Mouse (Mus musculus) forebrain, embryonic 12.5 days (tissue): ENCODE results near the gene Mmadhc. TPM values are rescaled to one million over a fixed set of nuclear protein-coding genes. Genes with fewer than 3 reads are reported as not detected.

Source experiments
- ATAC-seq: fragments of 200-750 bp; cut with Nextera tagmentation; 2 replicates; pipeline ENCODE4 v1.8.0; 2017; ENCODE audit warnings: moderate TSS enrichment; ENCODE audit not compliant: low FRiP score
- H3K27ac ChIP-seq: fragments of 300-500 bp; sonication (generic); 2 replicates; pipeline ENCODE4 v1.5.1; 2016; ENCODE audit warnings: mild to moderate bottlenecking
- H3K27me3 ChIP-seq: fragments of 300-500 bp; sonication (generic); 2 replicates; pipeline ENCODE4 v1.6.1; 2016; ENCODE audit warnings: mild to moderate bottlenecking
- H3K36me3 ChIP-seq: fragments of 300-500 bp; sonication (generic); replicated peaks from 2 replicates; pipeline ENCODE4 v1.6.1; 2016; ENCODE audit warnings: mild to moderate bottlenecking
- H3K4me1 ChIP-seq: fragments of 300-500 bp; sonication (generic); 2 replicates; pipeline ENCODE4 v1.6.1; 2016
- H3K4me2 ChIP-seq: fragments of 300-500 bp; sonication (generic); 2 replicates; pipeline ENCODE4 v1.6.1; 2016; ENCODE audit warnings: mild to moderate bottlenecking, moderate library complexity
- H3K4me3 ChIP-seq: fragments of 300-500 bp; sonication (generic); replicated peaks from 2 replicates; pipeline ENCODE4 v1.5.1; 2016; ENCODE audit warnings: mild to moderate bottlenecking
- H3K9ac ChIP-seq: fragments of 300-500 bp; sonication (generic); 2 replicates; pipeline ENCODE4 v1.6.1; 2016; ENCODE audit warnings: mild to moderate bottlenecking
- H3K9me3 ChIP-seq: fragments of 300-500 bp; sonication (generic); 2 replicates; pipeline ENCODE4 v1.6.1; 2016
- WGBS: fragments of 180-500 bp; shearing (Covaris S2); methylation state at CpG from one replicate; pipeline ENCODE4 v1.1.7; 2016; 5-methylcytosine and 5-hydroxymethylcytosine counted together
- polyA plus RNA-seq: library from polyadenylated mRNA; unstranded; fragments of >200 nt; fragmentation: Nextera tagmentation; extraction: Ambion mirVana; gene quantifications from 2 replicates; pipeline ENCODE4 v1.2.1, GENCODE M21; 2016

The Mmadhc gene
- polyA plus RNA-seq: 145 and 152 TPM in 2 replicates

GRCm38 (mm10) chr2:50296109-50296986 lies at the start of gene Mmadhc:
Gene Mmadhc, minus strand, starts transcription at chr2:50296801.
- Histone ChIP-seq H3K27ac (peak within 1 kb of the TSS; percentile 85), H3K4me1 (peaks cover 18% of the 10 kb centered on the region), H3K4me3 (peak within 1 kb of the TSS; percentile 89), H3K36me3 (peaks cover under 1% of the 10 kb centered on the region; the same call in 1 of the 2 replicates), H3K9me3 (no peaks in the 10 kb centered on the region), H3K27me3 (no peaks in the 10 kb centered on the region), H3K9ac (peak within 1 kb of the TSS; percentile 82), H3K4me2 (peak within 1 kb of the TSS; percentile 72)
- peak; percentile 97 for ATAC-seq
- under 1% methylated on average over 57 of the region's 58 CpGs for WGBS

GRCm38 (mm10) chr2:50343598-50343997 lies 47.0 kb upstream of the Mmadhc start:
- no peaks in the 10 kb centered on the region for H3K36me3 ChIP-seq
- H3K4me2 ChIP-seq: no peak overlapping the region
- ATAC-seq: no peak
- H3K9ac ChIP-seq: no peak overlapping the region
- no peak overlapping the region for H3K4me3 ChIP-seq
- H3K27ac ChIP-seq: no peak overlapping the region
- no peaks in the 10 kb centered on the region for H3K27me3 ChIP-seq
- no peaks in the 10 kb centered on the region for H3K4me1 ChIP-seq
- H3K9me3 ChIP-seq: no peaks in the 10 kb centered on the region
- 87% methylated on average over 8 of the region's 8 CpGs for WGBS

DNA sequence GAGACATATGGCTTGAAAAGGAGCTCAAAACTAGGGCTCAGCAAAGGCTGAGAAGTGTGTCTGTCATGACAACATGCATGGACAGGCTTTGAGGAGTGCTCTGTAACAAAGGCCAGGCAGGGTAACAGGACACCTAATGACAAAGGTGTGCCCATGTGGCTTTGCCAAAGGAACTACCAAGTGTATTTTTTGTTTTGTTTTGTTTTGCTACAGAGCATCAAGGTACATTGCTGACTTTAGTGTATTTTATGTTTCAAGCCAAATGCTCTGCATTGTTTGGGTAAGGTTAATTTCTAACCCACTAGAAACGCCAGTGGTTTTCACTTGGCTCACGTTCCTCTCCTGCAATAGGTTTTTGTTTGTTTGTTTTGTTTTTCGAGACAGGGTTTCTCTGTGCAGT lies 42.5 kb upstream of the Mmadhc start:
- no peak for ATAC-seq
- H3K27me3 ChIP-seq: no peaks in the 10 kb centered on the region
- 83% methylated on average over 3 of the region's 3 CpGs for WGBS
- no peaks in the 10 kb centered on the region for H3K9me3 ChIP-seq
- no peaks in the 10 kb centered on the region for H3K36me3 ChIP-seq
- no peak overlapping the region for H3K27ac ChIP-seq
- no peaks in the 10 kb centered on the region for H3K4me1 ChIP-seq
- H3K4me3 ChIP-seq: no peak overlapping the region
- H3K9ac ChIP-seq: no peak overlapping the region
- H3K4me2 ChIP-seq: no peak overlapping the region

- Histone ChIP-seq H3K9me3 (no peaks in the 10 kb centered on the region), H3K27me3 (no peaks in the 10 kb centered on the region), H3K27ac (no peak overlapping the region), H3K4me1 (no peaks in the 10 kb centered on the region), H3K9ac (no peak overlapping the region), H3K36me3 (no peaks in the 10 kb centered on the region), H3K4me2 (no peak overlapping the region), H3K4me3 (no peak overlapping the region)
- WGBS: 59% methylated on average over 1 of the region's 1 CpGs
- ATAC-seq: no peak
These were observed 41.0 kb upstream of the Mmadhc start for GRCm38 (mm10) chr2:50337596-50337995.

DNA sequence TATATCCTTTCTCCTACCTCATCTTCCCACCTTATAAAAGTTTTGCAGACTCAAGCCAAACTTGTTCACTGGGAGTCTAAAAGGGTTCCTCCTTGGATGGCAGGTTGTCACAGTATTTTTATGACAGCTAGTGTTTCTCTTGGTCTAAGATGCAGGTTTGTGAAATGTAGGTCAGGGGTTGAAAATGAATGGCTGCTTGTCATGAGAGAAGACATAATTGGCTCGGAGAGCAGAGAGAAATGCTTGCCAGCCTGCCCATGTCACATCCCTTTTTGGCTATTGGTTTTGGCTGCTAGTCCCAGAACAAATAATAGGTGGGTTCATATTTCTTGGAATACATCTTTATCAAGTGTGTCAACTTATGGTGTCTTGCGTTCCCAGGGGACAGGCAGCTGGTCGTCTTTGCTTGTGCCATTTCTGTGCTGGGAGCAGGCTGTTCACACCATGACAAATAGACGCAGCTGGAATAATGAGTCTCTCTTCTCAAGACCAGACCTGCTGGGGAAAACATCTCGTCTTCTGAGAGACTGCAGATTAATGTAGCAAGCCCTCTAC lies 35.2 kb upstream of the Mmadhc start:
- no peak for ATAC-seq
- no peak overlapping the region for H3K4me3 ChIP-seq
- H3K36me3 ChIP-seq: no peaks in the 10 kb centered on the region
- no peaks in the 10 kb centered on the region for H3K4me1 ChIP-seq
- no peaks in the 10 kb centered on the region for H3K9me3 ChIP-seq
- H3K27me3 ChIP-seq: no peaks in the 10 kb centered on the region
- no peak overlapping the region for H3K27ac ChIP-seq
- WGBS: 64% methylated on average over 5 of the region's 5 CpGs
- H3K9ac ChIP-seq: no peak overlapping the region
- H3K4me2 ChIP-seq: no peak overlapping the region

GRCm38 (mm10) chr2:50328181-50328580 lies 31.6 kb upstream of the Mmadhc start:
- Histone ChIP-seq H3K9me3 (no peaks in the 10 kb centered on the region), H3K4me2 (no peak overlapping the region), H3K27ac (no peak overlapping the region), H3K27me3 (no peaks in the 10 kb centered on the region), H3K4me1 (no peaks in the 10 kb centered on the region), H3K36me3 (no peaks in the 10 kb centered on the region), H3K9ac (no peak overlapping the region), H3K4me3 (no peak overlapping the region)
- 81% methylated on average over 4 of the region's 4 CpGs for WGBS
- ATAC-seq: no peak

DNA sequence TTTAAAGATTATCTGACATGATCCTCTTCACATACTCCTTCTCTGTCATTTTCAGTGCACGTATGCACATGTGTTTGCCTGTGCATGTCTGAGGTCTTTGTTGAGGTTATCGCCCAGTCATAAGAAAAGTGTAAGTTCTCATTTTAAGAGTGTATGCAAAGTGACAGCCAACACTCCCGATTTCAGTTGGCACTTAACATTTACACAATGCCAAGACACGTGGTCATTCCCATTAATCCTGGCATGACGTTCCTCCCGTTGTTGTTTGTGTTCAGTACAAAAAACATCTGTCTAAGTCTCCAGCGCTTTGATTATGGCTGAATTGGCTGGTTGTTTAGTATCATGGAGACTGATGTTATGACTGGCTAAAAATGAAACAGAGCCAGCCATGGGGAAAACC lies 28.2 kb upstream of the Mmadhc start:
- H3K4me2 ChIP-seq: no peak overlapping the region
- no peak for ATAC-seq
- 95% methylated on average over 7 of the region's 7 CpGs for WGBS
- H3K36me3 ChIP-seq: no peaks in the 10 kb centered on the region
- H3K27ac ChIP-seq: no peak overlapping the region
- no peaks in the 10 kb centered on the region for H3K4me1 ChIP-seq
- H3K27me3 ChIP-seq: no peaks in the 10 kb centered on the region
- H3K9ac ChIP-seq: no peak overlapping the region
- no peaks in the 10 kb centered on the region for H3K9me3 ChIP-seq
- H3K4me3 ChIP-seq: no peak overlapping the region

DNA sequence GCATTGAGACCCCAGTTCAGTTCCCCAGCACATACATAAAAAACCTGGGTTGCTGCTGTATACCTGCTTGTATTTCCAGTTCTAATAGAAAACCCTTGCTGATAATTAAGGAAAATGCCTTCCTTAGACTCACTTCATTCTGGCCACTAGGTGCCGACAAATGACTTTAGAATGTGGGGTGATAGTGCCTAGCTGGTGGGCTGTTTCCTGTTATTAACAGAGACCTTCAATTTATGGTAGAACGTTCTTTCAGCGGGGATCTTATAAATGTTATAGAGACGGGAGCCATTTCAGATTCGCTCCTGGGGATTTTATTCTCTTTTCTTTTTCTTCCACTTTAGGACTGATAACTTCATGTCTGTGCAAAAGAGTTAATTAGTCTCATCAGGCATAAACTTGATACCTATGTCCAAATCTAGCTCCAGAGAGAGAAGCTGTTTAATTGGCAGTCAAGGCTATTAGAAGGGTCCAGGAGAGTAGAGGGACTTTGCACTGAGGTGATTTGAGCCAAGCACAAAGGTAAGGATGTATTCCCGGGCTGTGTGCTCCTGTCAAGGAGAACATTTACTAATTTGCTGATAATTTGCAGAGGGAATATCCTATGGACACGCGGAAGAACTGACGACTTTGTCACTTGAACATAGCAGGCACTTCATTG lies 10.2 kb upstream of the Mmadhc start:
- H3K27ac ChIP-seq: no peak overlapping the region
- ATAC-seq: peak; percentile 74
- 47% methylated on average over 9 of the region's 9 CpGs for WGBS
- H3K27me3 ChIP-seq: no peaks in the 10 kb centered on the region
- no peaks in the 10 kb centered on the region for H3K9me3 ChIP-seq
- H3K36me3 ChIP-seq: no peaks in the 10 kb centered on the region
- no peak overlapping the region for H3K4me3 ChIP-seq
- H3K9ac ChIP-seq: no peak overlapping the region
- no peak overlapping the region for H3K4me2 ChIP-seq
- peaks cover 4% of the 10 kb centered on the region; the same call in 1 of the 2 replicates for H3K4me1 ChIP-seq

GRCm38 (mm10) chr2:50304824-50305577 lies 8.4 kb upstream of the Mmadhc start:
- Histone ChIP-seq H3K27me3 (no peaks in the 10 kb centered on the region), H3K9ac (no peak overlapping the region), H3K36me3 (no peaks in the 10 kb centered on the region), H3K4me3 (no peak overlapping the region), H3K4me2 (no peak overlapping the region), H3K4me1 (peaks cover 4% of the 10 kb centered on the region; the same call in 1 of the 2 replicates), H3K9me3 (no peaks in the 10 kb centered on the region), H3K27ac (no peak overlapping the region)
- 0 out of 2 replicates have a peak, but pooled peaks have one; percentile 44 for ATAC-seq
- WGBS: 78% methylated on average over 1 of the region's 1 CpGs

GRCm38 (mm10) chr2:50296987-50297350 lies 368 bp upstream of the Mmadhc start:
- Histone ChIP-seq H3K27me3 (no peaks in the 10 kb centered on the region), H3K4me2 (peak overlapping the region; percentile 72), H3K9ac (no peak overlapping the region), H3K9me3 (no peaks in the 10 kb centered on the region), H3K27ac (no peak overlapping the region), H3K36me3 (no peaks in the 10 kb centered on the region), H3K4me1 (peaks cover 18% of the 10 kb centered on the region), H3K4me3 (peak overlapping the region; percentile 89)
- no peak for ATAC-seq
- WGBS: 0% methylated on average over 9 of the region's 9 CpGs

- Histone ChIP-seq H3K9me3 (no peaks in the 10 kb centered on the region), H3K27me3 (no peaks in the 10 kb centered on the region), H3K27ac (no peak overlapping the region), H3K36me3 (peaks cover 9% of the 10 kb centered on the region), H3K9ac (peak overlapping the region; percentile 82), H3K4me2 (peak overlapping the region; percentile 72), H3K4me1 (peaks cover 18% of the 10 kb centered on the region), H3K4me3 (peak overlapping the region; percentile 89)
- ATAC-seq: no peak
- 51% methylated on average over 5 of the region's 5 CpGs for WGBS
These were observed 1.0 kb downstream of the Mmadhc start for GRCm38 (mm10) chr2:50295562-50295961.

DNA sequence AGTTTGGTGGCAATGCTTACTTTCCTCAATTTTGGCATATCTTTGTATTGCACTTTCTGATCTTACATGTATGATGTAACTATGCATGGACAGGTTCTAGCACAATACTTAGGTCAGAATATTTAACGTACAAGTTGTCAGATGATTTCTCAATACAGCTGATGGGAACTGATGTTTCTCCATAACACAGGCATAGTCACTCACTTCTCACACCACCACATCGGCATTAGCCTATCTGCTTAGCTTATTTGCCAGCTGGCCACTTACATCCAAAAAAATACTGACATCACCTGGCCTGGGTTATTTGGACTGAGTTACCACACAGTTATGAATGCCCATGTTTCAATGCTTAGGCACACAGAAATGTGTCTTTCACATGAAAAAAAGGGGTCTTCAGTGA lies 2.5 kb downstream of the Mmadhc start:
- 94% methylated on average over 2 of the region's 2 CpGs for WGBS
- Histone ChIP-seq H3K4me3 (no peak overlapping the region), H3K27ac (no peak overlapping the region), H3K9me3 (no peaks in the 10 kb centered on the region), H3K9ac (no peak overlapping the region), H3K4me1 (peaks cover 18% of the 10 kb centered on the region), H3K4me2 (no peak overlapping the region), H3K27me3 (no peaks in the 10 kb centered on the region), H3K36me3 (peaks cover 20% of the 10 kb centered on the region)
- ATAC-seq: no peak
